Mouse (Mus musculus) cerebellum, postnatal 25 days (tissue): ENCODE measurements at regions not wholly inside any gene's neighbourhood (a gene's known extent, or its start where the extent isn't known, plus 50 kb on each side); places are given as distances from the start of the nearest gene placed in this dataset.

Experiments
- DNase-seq, 2 experiments: peaks; one replicate each; pipeline ENCODE4 v3.0.0; 2021; ENCODE audit warnings: mixed read lengths in 2 of 2

DNA sequence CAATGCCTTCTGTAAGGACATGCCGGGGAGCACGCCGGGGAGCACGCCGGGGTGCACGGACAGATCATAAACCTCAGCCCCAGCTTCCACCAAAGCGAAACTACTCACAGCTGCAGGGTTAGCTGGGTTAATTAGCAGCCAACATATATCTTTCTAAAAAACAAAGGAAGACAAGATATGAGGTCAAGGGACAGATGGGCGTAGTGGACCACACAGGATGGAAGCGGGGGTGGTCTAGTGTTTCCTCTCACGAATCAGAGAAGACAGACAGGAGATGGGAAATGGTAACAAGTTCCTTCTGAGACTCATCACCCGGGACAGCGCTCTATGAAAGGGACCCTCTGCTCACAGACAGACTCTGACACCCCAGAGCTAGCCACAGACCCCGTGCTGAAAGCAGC, 60.0 kb upstream of the Ajap1 start:
- DNase-seq: no peak

DNA sequence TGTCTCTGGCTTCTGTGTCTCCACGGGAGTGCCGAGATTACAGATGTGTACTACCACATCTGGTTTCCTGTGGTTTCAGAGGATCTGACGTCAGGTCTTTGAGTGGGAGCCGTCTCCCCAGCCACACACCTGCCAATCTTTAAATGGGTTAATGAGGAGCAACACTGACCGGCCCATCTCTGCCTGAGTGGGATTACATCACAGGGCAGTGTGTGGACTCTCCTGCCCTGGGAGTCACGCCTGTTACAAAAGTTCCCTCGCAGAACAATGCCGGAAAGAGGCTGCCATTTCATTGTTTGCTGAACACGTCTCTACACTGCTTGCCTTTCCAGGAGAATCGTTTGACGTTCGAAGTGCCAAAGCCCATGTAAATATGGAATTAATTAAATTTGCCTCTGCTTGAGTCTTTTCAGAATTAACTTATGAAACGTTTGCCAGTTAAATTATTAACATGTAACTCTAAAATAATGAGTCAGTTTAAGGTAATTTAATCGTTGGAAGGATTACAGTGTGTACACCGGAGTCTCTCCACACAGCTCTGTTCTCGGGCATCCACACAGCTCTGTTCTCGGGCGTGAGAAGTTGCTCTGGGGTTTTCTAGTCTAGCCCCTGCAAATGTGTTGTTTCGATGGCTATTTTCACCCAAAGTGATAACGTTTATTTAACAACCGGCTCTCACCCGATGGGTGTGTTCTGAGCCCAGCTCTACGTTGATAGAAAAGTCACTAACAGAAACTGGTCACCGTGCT, 61.5 kb upstream of the Ajap1 start:
- no peak for DNase-seq

DNA sequence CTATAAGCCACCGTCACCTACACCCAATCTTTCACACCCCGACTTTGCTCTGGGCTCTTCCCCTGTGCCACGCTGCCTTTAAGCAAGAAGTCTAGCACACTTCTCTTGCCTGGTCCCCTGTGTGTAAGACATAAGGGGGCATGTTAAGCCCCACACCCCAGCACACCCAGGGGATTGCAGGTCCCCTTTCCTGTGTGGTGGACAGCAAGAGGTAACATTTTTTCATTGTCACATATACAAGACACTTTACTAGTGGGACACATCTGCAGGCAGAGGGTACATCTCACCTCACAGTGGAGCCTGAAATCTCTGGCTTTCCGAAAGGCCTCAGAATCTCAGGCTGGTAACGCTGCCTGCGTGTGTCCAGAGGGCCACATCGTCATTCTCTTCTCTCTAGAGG, 64.1 kb upstream of the Ajap1 start:
- no peak for DNase-seq

DNA sequence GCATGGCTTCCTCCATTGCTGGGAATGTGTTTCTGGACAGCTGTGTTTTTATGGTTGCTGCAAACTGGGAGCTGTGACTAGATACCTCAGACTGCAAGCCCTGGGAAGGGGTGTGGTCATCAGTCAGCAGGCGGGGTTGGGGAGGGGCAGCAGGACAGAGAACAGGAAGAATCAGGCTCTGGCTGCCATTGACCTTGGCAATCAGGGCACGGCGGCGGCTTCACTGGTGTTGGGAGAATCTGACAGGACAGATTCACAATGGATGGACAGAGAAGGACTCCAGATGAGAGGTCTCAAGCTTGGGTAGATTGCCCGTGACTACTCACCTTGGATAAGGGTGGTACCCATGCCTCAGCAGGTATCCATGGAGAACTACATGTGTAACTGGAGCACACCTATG, 64.5 kb upstream of the Ajap1 start:
- no peak for DNase-seq

DNA sequence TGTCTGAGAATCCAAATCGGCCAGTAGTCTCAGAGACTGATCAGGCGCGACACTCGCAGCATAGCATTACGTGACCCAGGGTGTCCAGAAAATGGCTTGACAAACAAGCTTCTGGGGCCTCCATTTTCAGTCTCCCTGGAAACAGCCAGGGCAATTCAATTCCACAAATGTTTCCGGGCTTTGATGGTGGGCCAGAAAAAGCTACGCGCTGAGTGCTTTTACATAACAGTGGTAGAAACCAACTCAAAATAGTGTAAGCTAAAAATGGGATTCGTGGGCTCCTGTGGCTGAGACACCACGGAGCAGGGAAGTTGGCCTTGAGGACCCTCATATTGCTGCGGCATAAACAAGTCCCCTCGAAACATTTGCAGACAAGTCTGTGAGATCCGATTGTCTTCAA, 65.3 kb upstream of the Ajap1 start:
- DNase-seq: no peak

DNA sequence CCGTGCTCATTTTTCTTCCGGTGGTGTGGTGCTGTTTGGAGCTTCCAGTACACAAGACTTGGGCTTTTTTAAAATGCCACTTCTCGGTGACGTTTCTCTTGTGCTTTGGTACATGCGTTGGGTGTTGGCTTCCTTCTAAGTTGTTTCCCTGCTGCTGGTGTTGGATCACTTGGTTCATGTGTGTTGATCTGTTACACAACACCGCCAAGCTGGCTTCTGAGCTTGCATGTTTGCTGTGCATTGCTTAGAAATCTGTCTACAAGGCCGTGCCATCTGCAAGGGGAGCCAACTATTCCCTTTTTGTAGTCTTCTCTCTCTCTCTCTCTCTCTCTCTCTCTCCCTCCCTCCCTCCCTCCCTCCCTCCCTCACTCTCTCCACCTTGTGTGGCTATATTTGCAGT, 68.7 kb upstream of the Ajap1 start:
- DNase-seq: no peak

DNA sequence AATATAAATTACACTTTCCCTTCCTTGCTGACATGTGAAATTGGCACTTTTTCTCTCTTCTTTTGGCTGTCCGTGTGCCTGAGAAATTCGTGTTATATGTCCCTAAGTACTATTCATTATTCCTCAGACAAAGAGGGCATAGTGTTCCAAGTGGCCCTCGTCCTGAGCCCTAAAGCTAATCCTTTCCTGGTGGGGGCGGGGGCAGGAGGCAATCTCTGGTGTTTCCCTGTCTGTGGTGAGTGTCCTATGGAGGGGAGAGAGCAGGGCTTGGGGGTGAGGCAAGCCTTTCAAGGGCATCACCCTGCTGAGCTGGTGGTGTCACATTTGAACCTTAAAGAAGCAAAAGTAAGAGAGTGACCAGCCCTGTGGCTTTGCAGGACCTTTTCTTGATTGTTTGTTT, 69.9 kb upstream of the Ajap1 start:
- DNase-seq: no peak

DNA sequence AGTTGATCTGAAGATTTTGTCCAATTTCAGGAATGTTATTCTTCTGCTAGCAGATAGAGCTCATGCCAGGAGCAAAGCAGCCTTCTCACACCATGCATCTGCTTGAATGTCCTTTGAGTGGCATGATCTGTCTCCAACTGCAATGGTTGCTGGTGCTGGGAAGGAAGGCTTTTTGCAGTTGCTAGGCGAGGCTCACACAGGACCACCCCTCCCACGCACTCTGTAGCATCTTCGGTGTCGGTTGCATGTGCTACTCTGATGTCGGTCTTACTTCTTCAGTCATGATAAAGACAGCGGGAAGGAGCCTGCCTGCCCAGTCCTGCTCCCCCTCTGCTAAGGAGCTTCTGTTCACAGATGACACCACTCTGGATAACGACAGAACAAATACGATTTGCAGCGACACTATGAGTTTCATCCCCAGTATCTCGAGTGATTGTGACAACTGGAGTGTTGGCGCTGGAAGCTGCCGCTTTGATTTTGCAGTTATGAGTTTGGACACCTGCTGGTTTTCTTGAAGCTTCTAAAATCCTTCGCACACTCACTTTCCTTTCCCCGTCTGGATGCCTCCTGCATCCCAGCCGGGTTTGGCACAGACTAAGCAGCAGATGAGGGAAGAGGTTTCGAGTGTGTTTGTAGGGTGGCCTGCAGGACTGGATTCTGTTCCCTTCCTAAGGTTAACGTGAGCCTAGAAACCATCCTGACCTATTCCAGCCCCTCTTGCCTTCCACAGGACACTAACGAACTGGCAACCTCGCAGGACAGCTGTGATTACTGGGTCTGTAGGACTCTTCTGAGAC, 75.4 kb upstream of the Ajap1 start:
- DNase-seq: no peak

DNA sequence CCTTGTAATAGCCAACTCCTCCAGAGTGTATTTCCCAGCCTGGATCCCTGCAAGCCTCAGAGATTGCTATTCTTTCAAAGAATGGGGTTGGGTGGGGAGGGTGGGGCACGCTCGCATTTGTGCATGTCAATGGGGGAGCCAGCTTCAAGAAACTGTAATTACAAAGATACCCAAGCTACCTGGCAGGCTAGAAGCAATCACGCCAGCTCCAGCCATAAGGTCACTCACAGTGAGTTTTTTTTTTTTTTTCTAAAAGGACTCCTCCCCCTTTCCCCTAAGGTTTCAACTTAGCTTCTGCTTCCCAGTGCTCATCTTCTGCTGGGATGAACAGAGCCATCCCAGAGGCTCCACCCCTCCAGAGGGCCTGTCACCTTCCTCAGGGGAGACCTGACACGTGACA, 77.0 kb upstream of the Ajap1 start:
- DNase-seq: no peak

DNA sequence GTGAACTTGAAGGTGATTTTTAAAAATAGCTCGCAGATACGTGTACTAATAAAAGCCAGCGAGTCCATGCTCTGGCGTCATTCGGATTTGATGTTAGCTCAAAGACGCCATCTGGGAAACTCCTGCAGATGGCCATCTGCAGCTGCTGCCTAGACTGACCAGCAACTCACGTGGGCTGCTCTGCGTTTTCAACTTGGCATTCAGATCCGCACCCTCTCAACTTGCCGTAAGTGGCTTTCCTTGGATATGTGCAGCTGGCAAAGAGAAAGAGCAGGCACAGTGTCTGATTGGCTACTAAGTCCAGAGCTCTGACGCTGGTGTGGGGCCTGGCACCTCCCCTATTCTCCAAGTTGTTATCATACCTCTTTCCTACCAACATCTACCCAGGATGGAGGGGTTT, 77.6 kb upstream of the Ajap1 start:
- DNase-seq: no peak

DNA sequence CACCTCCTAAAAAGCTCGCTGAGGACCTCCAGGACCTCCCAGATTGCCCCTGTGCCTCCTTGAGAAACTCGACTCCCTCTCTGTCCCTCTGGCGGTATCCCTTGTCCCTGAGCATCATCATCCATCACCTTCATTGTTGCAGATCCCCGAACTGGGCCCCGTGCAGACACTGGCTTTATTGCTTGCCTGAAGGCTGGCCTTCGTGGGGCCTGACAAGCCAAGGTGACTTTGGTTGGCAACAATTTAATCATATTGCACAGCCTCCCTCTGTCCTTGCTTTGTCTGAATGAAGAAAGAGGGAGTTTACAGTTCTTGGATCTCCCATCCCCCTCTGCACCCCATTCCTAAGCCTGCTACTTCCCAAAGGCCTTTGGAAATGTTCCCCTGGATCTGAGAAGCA, 78.3 kb upstream of the Ajap1 start:
- no peak for DNase-seq

DNA sequence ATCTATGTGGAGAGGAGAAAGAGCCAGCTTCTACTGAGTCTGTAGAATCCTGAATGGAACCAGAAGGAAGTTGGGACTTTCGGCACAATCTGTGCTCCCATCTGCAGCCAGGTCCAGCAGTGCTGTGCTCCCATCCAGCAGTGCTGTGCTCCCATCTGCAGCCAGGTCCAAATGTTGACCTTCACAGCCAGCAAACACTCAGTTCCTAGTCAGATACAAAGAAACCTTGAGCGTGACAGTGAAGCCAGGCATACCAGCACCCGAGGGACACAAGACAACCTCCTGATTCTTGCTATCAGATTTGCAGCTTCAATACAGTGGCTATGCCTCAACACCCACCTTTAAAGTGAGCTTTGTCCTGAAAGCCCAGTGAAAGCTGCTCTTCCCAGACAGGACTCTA, 79.4 kb upstream of the Ajap1 start:
- DNase-seq: no peak

DNA sequence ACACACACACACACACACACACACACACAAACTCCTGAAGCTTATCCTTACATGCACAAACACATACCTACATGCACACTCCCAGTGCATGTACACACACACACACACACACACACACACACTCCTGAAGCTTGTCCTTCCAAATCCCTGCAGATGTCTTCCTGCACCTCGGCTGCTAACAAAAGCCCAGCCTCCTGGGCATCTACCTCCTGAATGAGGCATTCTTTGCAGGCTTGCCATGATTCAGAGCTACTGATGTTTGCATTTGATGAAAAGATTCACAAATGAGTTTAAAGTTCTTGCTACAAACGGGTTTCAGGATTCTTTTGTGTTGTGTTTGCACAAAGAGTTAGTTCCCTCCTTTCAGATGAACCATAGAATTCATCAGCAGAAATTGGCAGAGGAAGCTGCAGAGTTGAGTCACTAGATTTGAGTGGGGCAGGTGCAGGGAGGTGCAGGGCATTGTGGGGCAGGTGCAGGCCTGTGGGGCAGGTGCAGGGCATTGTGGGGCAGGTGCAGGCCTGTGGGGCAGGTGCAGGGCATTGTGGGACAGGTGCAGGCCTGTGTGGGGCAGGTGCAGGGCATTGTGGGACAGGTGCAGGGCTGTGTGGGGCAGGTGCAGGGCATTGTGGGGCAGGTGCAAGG, 84.8 kb upstream of the Ajap1 start:
- DNase-seq: no peak

DNA sequence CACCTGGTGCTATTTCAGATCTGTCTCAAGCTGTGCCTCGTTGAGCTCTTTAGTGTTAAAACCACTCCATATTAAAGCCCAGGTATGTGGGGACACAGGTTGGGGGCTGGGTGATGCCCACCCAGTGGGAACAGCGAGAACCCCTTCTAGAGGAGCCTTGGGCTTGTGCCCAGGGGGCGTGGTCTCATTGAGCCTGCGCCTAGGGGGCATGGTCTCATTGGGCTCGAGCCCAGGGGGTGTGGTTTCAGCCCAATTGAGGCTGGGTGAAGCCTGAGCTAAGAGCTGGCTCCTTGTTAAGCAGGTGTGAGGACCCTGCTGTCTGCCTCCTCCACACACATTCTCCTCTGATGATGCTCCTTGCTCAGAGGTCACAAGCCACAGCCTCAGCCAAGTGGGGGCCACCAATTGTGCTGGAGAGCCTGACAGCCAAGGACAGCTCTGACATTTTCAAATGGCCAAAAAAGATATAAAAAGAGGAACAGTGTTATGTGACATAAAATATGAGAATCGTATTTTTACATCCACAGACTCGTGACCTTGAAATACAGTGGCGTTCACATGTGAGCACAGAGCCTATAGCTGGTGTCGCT, 90.7 kb upstream of the Ajap1 start:
- DNase-seq: no peak

DNA sequence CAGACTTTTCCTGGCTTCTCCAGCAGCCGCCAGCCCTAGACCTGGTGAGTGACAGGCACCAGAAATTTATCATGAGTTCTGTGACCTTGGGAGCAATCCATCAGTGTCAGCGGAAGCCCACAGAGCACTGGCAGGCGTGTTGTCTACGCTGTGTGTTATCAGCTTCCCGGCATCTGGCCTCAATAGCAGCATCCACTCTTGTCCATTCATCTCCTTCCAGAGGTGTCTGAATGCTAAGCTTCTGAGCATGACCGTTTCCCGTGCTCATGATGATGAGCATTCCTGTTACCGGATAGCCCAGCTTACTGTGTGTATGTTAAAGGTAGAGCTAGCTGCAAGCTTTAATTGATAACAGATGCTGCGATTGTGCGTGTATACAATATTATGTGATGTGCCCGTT, 110.7 kb upstream of the Ajap1 start:
- no peak for DNase-seq

DNA sequence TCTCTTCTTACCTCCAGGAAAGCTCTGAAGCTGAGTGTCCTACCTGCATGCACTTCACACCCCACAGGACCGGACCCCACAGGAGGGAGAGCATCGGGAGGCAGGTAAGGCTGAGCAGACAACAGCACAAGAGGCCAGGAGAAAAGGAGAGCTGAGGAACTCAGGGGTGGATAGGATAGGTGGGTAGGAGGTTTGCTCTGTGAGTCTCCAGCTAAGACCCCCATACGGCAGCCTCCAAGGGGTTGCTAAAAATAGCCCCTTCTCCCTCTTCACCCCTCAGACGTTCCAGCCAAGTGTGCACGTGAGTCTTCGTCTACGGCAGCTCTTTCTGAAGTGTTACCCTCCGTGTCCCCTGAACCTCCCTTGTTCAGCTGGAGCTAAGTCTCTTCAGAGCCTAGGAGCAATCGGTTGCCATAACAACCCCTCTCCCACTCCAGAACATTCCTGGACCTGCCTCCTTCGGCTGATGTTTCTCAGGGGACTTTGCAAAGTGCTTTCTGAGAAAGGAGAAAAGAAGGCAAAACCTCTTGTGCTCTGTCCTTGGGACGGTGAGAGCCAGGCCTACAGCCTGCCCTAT, 117.3 kb upstream of the Ajap1 start:
- DNase-seq: no peak

DNA sequence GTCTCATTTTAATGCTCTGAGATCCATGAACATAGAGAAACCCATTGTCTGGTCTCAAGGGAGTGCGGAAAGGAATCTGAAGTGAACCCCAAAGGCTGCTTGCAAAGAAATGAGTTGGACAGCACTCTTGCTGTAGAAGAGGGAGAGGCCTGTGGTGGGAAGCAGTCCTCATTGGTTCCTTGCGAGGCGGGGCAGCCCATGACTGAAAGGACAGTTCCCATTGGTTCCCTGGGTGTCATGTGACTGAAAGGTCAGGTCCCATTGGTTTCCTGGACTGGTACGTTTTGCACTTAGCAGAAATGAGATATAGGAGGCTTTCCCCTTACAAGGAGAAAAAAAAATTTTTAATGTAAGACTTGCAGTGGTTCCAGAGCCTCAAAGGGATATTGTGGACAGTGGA, 119.9 kb upstream of the Ajap1 start:
- no peak for DNase-seq

DNA sequence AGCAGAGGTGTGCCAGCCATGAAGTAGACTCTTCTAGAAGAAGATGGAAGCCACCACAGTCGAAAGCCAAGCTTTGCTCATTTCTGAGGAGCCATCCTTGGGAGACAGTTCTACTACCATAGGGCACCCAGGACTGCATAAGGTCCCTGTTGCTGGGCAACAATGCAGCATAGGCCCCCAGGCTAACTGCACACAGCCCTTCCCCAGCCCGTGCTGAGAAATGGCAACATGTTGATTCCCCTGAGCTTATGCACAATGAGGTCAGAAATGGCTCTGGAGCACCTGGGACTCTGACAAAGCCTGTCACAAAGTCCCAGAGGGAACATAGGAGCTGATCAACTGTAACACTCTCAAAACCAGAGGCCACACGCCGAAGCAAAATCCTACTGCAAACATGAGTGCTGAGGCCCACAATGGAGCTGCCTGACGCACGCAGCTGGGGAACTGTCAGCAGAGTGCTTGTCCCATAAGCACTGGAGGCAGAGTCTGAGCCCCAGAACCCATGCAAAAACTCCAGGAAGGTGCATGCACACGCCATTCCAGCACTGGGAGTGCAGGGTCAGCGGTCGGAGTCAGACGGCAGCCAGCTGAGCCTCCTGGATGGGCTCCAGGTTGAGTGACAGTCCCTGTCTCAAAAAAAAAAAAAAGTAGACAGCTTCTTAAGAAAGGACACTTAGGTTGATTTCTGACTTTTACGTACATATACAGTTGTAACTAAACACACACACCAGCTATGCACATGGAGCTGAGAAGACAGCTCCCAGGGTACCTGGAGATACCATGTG, 120.6 kb upstream of the Ajap1 start:
- DNase-seq: no peak

DNA sequence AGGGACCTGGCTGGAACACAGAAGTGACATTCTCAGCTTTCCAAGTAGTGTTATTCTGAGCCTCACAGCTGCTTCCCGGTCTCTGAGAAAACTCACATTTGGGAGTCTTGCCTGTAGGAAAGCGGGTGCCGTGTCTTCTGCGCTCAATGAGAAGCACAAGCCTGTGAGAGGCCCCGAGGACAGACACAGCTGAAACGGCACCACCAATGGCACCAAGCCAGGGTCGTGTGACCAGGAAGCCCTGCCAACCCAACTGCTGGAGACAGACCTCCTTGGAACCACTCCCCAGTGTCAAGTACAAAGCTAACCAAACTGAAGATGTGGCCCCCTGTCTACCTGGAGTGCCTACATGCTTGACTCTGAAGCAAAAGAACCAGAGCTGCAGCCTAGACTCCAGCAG, 121.3 kb upstream of the Ajap1 start:
- DNase-seq: peak; percentile 16 to 43

DNA sequence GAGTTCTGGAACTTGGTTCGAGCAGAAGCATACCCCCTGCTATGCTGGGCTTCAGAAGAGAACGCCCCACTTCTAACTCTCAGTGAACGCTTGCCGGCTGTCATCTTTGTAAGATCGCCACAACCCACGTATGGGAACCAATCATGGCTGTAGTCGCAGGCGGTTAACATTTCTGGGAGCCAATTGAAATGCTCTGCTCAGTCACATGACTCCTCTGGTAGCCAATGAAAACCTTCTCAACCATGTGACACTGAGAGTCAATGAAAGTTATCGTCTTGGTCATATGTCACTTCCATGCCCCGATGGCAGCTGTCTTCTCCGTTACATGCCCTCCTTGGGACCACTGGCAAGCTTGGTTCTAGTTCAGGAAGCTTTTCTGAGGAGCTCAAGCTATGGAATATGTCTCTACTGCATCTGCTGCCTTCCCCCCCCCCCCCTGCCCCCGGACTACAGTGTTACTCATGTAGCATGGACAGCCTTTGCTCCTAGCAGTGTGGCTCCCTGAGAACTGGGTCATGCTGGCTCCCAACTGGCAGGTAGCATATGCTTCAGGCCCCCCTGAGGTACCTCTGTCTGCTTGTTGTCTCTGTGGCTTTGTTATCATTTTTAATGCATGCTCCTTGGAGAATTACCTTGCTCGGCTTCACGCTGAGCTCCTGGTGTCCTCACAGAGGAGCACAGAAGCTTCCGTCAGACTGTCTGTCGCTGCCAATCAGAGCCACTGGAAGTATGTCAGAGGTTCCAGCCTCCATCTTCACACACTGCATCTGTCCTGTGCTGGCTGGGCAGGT, 122.3 kb upstream of the Ajap1 start:
- DNase-seq: peak; percentile 33 to 46

DNA sequence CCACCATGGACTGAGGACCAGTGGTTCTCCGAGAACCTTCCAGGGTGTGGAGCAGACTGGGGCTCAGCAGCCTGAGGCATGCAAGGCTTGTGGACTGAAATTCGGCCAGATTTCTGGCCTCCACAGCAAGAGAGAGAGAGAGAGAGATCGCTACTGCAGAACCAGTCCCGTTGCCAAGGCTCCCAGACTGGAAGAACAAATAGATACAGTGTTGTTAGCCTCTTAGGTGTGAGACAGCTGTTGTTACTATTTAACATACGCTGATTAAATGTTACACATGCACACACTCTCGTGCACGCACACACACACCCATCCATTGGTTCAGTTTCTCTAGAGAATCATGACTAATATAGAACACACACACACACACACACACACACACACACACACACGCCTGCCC, 133.4 kb upstream of the Ajap1 start:
- no peak for DNase-seq

DNA sequence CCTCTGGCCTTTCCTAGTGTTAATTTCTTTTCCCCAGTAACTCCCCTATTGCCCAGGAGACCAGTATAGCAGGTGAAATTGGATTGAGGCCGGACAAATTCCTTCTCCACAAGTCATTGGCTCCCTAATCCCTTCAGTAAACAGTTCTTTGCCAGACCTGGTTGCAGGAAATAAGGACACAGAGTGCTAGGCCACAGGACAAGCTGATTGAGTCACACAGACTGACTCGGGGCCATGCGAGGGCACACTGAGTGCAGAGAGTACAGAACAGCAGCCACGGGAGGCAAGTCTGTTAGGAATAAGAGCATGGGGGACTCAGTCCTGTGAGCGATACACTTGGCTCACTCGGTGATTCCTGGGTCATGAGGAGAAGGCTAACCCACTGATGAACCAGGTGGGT, 134.3 kb upstream of the Ajap1 start:
- no peak for DNase-seq
